Mouse (Mus musculus): ENCODE measurements around the gene Smad1.

- no peak for TF ChIP-seq EP300 (IDR thresholded peaks at IDR 0.05; ENCODE audit: insufficient read depth, low read depth, low read length)
- no peak for TF ChIP-seq POLR2A (IDR thresholded peaks at IDR 0.05; ENCODE audit: insufficient read depth, low read length)
Observed at GRCm38 (mm10) chr8:79381771-79382170, 17.5 kb downstream of the Smad1 start.
